Mouse (Mus musculus) limb, embryonic 13.5 days (tissue): ENCODE data around the gene C1s1. TPM values are rescaled to one million over a fixed set of nuclear protein-coding genes. Genes with fewer than 3 reads are reported as not detected.
A peak's percentile ranks its signal among the peaks of the same experiment; 100 is the strongest.

Source experiments
- ATAC-seq: fragments of 200-750 bp; cut with Nextera tagmentation; 2 replicates; pipeline ENCODE4 v1.8.0; 2017; ENCODE audit warnings: low read depth, moderate number of reproducible peaks, moderate TSS enrichment; ENCODE audit not compliant: low FRiP score
- H3K27ac ChIP-seq: fragments of 300-500 bp; sonication (generic); 2 replicates; pipeline ENCODE4 v1.5.1; 2015; ENCODE audit warnings: inconsistent platforms, mild to moderate bottlenecking, moderate library complexity
- H3K27me3 ChIP-seq: fragments of 300-500 bp; sonication (generic); 2 replicates; pipeline ENCODE4 v1.6.1; 2015; ENCODE audit warnings: mild to moderate bottlenecking, inconsistent platforms
- H3K36me3 ChIP-seq: fragments of 300-500 bp; sonication (generic); 2 replicates; pipeline ENCODE4 v1.6.1; 2015; ENCODE audit warnings: inconsistent platforms, mild to moderate bottlenecking, moderate library complexity
- H3K4me1 ChIP-seq: fragments of 300-500 bp; sonication (generic); 2 replicates; pipeline ENCODE4 v1.6.1; 2015; ENCODE audit warnings: inconsistent platforms
- H3K4me2 ChIP-seq: fragments of 300-500 bp; sonication (generic); replicated peaks from 2 replicates; pipeline ENCODE4 v1.6.1; 2015; ENCODE audit warnings: inconsistent platforms, mild to moderate bottlenecking, moderate library complexity
- H3K4me3 ChIP-seq: fragments of 300-500 bp; sonication (generic); 2 replicates; pipeline ENCODE4 v1.5.1; 2015; ENCODE audit warnings: moderate library complexity, mild to moderate bottlenecking, inconsistent platforms
- H3K9ac ChIP-seq: fragments of 300-500 bp; sonication (generic); 2 replicates; pipeline ENCODE4 v1.6.1; 2015; ENCODE audit warnings: mild to moderate bottlenecking, inconsistent platforms
- H3K9me3 ChIP-seq: fragments of 300-500 bp; sonication (generic); 2 replicates; pipeline ENCODE4 v1.6.1; 2016; ENCODE audit warnings: inconsistent platforms
- WGBS: fragments of 180-500 bp; shearing (Covaris S2); methylation state at CpG from one replicate; pipeline ENCODE4 v1.1.7; 2015; 5-methylcytosine and 5-hydroxymethylcytosine counted together
- polyA plus RNA-seq: library from polyadenylated mRNA; unstranded; fragments of >200 nt; fragmentation: Nextera tagmentation; extraction: Ambion mirVana; gene quantifications from 2 replicates; pipeline ENCODE4 v1.2.1, GENCODE M21; 2015

The C1s1 gene
- polyA plus RNA-seq, 1 experiment from 2014 or later: 1.8 TPM

DNA sequence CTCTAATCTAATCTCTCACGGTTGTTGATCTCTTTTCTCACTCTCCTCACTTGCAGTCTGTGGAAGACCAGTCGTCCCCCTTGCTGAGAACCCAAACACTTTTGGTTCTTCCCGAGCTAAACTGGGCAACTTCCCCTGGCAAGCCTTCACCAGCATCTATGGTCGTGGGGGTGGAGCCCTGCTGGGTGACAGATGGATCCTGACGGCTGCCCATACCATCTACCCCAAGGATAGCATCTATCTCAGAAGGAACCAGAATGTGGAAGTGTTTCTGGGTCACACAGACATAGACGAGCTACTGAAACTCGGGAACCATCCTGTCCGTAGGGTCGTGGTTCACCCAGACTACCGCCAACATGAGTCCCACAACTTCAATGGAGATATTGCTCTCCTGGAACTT is 33.9 kb downstream of the C1s1 start:
- H3K9me3 ChIP-seq: no peaks in the 10 kb centered on the region
- no peaks in the 10 kb centered on the region for H3K4me1 ChIP-seq
- H3K36me3 ChIP-seq: no peaks in the 10 kb centered on the region
- H3K27ac ChIP-seq: no peak overlapping the region
- ATAC-seq: no peak
- no peak overlapping the region for H3K4me3 ChIP-seq
- H3K9ac ChIP-seq: no peak overlapping the region
- WGBS: 81% methylated on average over 10 of the region's 10 CpGs
- no peaks in the 10 kb centered on the region for H3K27me3 ChIP-seq
- H3K4me2 ChIP-seq: no peak overlapping the region

DNA sequence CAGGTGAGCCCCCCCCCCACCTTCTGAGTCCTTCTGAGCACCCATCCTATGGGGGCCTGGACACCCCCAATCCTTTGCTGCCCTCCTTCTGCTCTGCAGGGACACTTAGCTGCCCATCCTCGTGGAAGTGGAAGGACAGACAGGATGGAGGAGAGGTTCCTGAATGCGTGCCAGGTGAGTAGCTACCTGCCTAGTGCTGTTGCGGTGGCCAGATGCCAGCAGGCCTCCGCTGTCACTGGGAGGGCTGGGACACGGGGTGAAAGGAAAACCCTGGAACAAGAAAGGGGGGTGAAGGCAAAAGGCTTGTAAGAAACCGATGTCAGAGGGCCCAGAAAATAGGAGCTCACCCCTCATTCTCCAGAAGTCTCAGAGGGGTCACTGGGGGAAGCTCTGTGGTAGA is 35.2 kb downstream of the C1s1 start:
- H3K4me2 ChIP-seq: no peak overlapping the region
- H3K9me3 ChIP-seq: no peaks in the 10 kb centered on the region
- H3K4me1 ChIP-seq: no peaks in the 10 kb centered on the region
- no peaks in the 10 kb centered on the region for H3K36me3 ChIP-seq
- no peak overlapping the region for H3K4me3 ChIP-seq
- WGBS: 78% methylated on average over 6 of the region's 6 CpGs
- no peak overlapping the region for H3K27ac ChIP-seq
- no peak overlapping the region for H3K9ac ChIP-seq
- H3K27me3 ChIP-seq: no peaks in the 10 kb centered on the region
- no peak for ATAC-seq

DNA sequence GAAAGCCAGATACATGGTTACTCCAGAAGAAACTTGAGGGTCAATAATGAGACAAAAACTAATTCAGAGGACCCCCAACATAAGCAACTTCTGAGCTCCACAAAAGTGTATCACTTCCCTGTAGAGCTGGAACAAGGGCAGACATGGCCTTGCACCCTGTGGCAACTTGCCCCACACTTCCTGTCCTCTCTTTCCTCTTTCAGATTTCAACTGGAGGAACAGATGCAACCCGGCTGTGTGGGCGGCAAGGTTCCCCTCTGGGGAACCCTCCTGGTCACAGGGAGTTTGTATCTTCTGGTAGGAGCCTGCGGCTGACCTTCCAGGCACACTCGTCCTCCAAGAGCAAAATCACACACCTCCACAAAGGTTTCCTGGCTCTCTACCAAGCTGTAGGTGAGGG is 37.1 kb downstream of the C1s1 start:
- H3K27ac ChIP-seq: no peak overlapping the region
- no peaks in the 10 kb centered on the region for H3K36me3 ChIP-seq
- H3K4me1 ChIP-seq: 0 out of 2 replicates have a peak, but pooled peaks cover 7% of the 10 kb centered on the region
- H3K9me3 ChIP-seq: no peaks in the 10 kb centered on the region
- H3K9ac ChIP-seq: no peak overlapping the region
- 72% methylated on average over 4 of the region's 4 CpGs for WGBS
- ATAC-seq: no peak
- H3K4me3 ChIP-seq: no peak overlapping the region
- no peaks in the 10 kb centered on the region for H3K27me3 ChIP-seq
- H3K4me2 ChIP-seq: no peak overlapping the region

GRCm38 (mm10) chr6:124502021-124502420 is 40.1 kb downstream of the C1s1 start:
- no peaks in the 10 kb centered on the region for H3K36me3 ChIP-seq
- no peak for ATAC-seq
- no peaks in the 10 kb centered on the region for H3K27me3 ChIP-seq
- WGBS: 86% methylated on average over 5 of the region's 5 CpGs
- no peak overlapping the region for H3K4me3 ChIP-seq
- no peaks in the 10 kb centered on the region for H3K9me3 ChIP-seq
- H3K27ac ChIP-seq: no peak overlapping the region
- no peak overlapping the region for H3K4me2 ChIP-seq
- H3K4me1 ChIP-seq: 0 out of 2 replicates have a peak, but pooled peaks cover 7% of the 10 kb centered on the region
- H3K9ac ChIP-seq: no peak overlapping the region

DNA sequence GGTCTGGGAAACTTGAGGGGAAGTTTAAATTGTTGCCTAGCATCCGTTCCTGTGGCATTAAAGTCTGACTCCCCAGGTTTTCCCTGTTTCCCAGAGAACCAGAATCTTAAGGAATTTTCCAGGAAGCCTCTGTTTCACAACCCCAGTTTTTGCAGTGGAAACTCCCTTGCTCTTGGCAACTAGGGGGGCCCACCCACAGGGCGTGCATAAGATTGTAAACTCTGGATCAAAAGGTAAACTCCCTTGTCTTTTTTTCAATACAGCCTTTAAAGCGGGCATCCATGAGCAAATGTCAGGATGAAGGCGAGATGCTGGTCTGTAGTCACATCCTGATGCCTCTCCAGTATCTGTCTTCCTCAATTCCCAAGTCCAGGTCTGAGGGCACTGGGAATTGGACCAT is 40.7 kb downstream of the C1s1 start:
- Histone ChIP-seq H3K4me2 (no peak overlapping the region), H3K4me1 (0 out of 2 replicates have a peak, but pooled peaks cover 7% of the 10 kb centered on the region), H3K36me3 (no peaks in the 10 kb centered on the region), H3K27me3 (no peaks in the 10 kb centered on the region), H3K4me3 (no peak overlapping the region), H3K9ac (no peak overlapping the region), H3K9me3 (no peaks in the 10 kb centered on the region), H3K27ac (no peak overlapping the region)
- 77% methylated on average over 4 of the region's 4 CpGs for WGBS
- no peak for ATAC-seq

- no peak overlapping the region for H3K4me2 ChIP-seq
- no peak overlapping the region for H3K9ac ChIP-seq
- no peaks in the 10 kb centered on the region for H3K36me3 ChIP-seq
- no peaks in the 10 kb centered on the region for H3K27me3 ChIP-seq
- ATAC-seq: no peak
- H3K4me1 ChIP-seq: 0 out of 2 replicates have a peak, but pooled peaks cover 7% of the 10 kb centered on the region
- no peaks in the 10 kb centered on the region for H3K9me3 ChIP-seq
- no peak overlapping the region for H3K27ac ChIP-seq
- 35% methylated on average over 10 of the region's 10 CpGs for WGBS
- H3K4me3 ChIP-seq: no peak overlapping the region
Observed at GRCm38 (mm10) chr6:124499914-124500566, 42.1 kb downstream of the C1s1 start.

- Histone ChIP-seq H3K27me3 (no peaks in the 10 kb centered on the region), H3K36me3 (no peaks in the 10 kb centered on the region), H3K4me2 (no peak overlapping the region), H3K9me3 (no peaks in the 10 kb centered on the region), H3K27ac (no peak overlapping the region), H3K9ac (no peak overlapping the region), H3K4me3 (no peak overlapping the region), H3K4me1 (0 out of 2 replicates have a peak, but pooled peaks cover under 1% of the 10 kb centered on the region)
- 90% methylated on average over 5 of the region's 5 CpGs for WGBS
- no peak for ATAC-seq
Observed at GRCm38 (mm10) chr6:124496054-124496453, 46.1 kb downstream of the C1s1 start.

DNA sequence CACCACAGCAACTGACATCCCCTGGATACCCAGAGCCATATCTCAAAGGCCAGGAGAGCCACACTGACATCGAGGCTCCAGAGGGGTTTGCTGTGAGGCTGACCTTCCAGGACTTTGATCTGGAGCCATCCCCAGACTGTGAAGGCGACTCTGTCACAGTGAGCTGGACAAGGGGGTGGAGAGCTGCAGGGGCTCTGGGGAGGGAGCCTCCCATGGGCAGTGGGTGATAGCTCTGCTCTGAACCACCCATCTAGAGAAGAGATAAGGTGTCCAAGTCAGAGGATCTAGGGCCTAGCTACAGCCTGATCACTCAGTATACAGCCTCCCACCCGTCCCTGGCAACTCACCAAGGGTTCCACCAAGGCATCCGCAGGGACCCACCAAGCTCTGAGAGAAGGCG is 48.3 kb downstream of the C1s1 start:
- Histone ChIP-seq H3K4me3 (no peak overlapping the region), H3K27ac (no peak overlapping the region), H3K27me3 (no peaks in the 10 kb centered on the region), H3K4me2 (no peak overlapping the region), H3K9me3 (no peaks in the 10 kb centered on the region), H3K4me1 (no peaks in the 10 kb centered on the region), H3K9ac (no peak overlapping the region), H3K36me3 (no peaks in the 10 kb centered on the region)
- 85% methylated on average over 5 of the region's 5 CpGs for WGBS
- ATAC-seq: no peak

- Histone ChIP-seq H3K9ac (no peak within 1 kb of the TSS), H3K36me3 (no peaks in the 10 kb centered on the region), H3K4me3 (no peak within 1 kb of the TSS), H3K4me1 (no peaks in the 10 kb centered on the region), H3K9me3 (no peaks in the 10 kb centered on the region), H3K27me3 (no peaks in the 10 kb centered on the region), H3K27ac (no peak within 1 kb of the TSS), H3K4me2 (no peak within 1 kb of the TSS)
- WGBS: 24% methylated on average over 3 of the region's 4 CpGs
- peak; percentile 90 for ATAC-seq
Observed at GRCm38 (mm10) chr6:124492842-124493561, 49.2 kb downstream of the C1s1 start, which contains the start of gene C1rl. C1rl (plus strand) TSS chr6:124493113.

- Histone ChIP-seq H3K9ac (no peak overlapping the region), H3K4me1 (no peaks in the 10 kb centered on the region), H3K4me3 (no peak overlapping the region), H3K4me2 (no peak overlapping the region), H3K27ac (no peak overlapping the region), H3K9me3 (no peaks in the 10 kb centered on the region), H3K36me3 (no peaks in the 10 kb centered on the region), H3K27me3 (no peaks in the 10 kb centered on the region)
- WGBS: 77% methylated on average over 6 of the region's 6 CpGs
- ATAC-seq: no peak
Observed at GRCm38 (mm10) chr6:124491427-124491826, 50.7 kb downstream of the C1s1 start.

- Histone ChIP-seq H3K9me3 (no peaks in the 10 kb centered on the region), H3K36me3 (no peaks in the 10 kb centered on the region), H3K9ac (no peak overlapping the region), H3K4me3 (no peak overlapping the region), H3K27ac (no peak overlapping the region), H3K4me2 (no peak overlapping the region), H3K27me3 (no peaks in the 10 kb centered on the region), H3K4me1 (no peaks in the 10 kb centered on the region)
- no peak for ATAC-seq
- 80% methylated on average over 4 of the region's 4 CpGs for WGBS
Observed at GRCm38 (mm10) chr6:124488952-124489351, 53.2 kb downstream of the C1s1 start.

DNA sequence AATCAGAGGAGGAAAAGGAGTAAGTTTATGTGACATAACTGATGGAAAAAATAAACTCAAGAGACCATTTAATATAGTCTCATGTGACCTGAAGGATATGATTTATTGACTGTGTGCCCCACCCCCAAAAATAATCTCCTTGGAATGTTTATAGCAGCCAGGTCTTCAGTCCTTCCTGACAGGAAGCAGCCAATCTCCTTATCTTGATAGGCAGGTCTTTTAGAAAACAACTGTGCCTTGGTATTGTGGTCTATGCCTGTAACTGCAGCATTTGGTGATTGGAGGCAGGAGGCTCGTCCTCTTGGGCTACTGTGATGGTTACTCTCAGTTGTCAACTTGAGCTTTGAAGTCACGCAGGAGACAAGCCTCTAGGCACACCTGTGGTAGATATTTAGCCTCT is 54.6 kb downstream of the C1s1 start:
- no peak for ATAC-seq
- no peaks in the 10 kb centered on the region for H3K4me1 ChIP-seq
- H3K4me2 ChIP-seq: no peak overlapping the region
- no peak overlapping the region for H3K9ac ChIP-seq
- 44% methylated on average over 2 of the region's 2 CpGs for WGBS
- no peak overlapping the region for H3K27ac ChIP-seq
- no peak overlapping the region for H3K4me3 ChIP-seq
- H3K27me3 ChIP-seq: no peaks in the 10 kb centered on the region
- no peaks in the 10 kb centered on the region for H3K36me3 ChIP-seq
- no peaks in the 10 kb centered on the region for H3K9me3 ChIP-seq
